Mouse (Mus musculus): ENCODE data around the gene Vmn1r29. TPM values are rescaled to one million over a fixed set of nuclear protein-coding genes. Genes with fewer than 3 reads are reported as not detected.

Gene Vmn1r29
- polyA plus RNA-seq (2015; fragmentation: Illumina TruSeq; extraction: RNeasy Lipid Tissue Mini Kit (QIAGEN cat#74804); ENCODE audit: insufficient read depth, low replicate concordance): not detected

GRCm38 (mm10) chr6:58301249-58301648 is at the start of gene Vmn1r29:
TSS of gene Vmn1r29 (plus strand) at chr6:58301549.

GRCm38 (mm10) chr6:58261737-58262136 is 39.6 kb upstream of the Vmn1r29 start, which contains the start of gene Vmn1r28:
TSS of gene Vmn1r28 (plus strand) at chr6:58262037.

Other genes with a start within 250 kb of the Vmn1r29 start
- not detected for gene Vmn1r27, start 82.7 kb upstream of the Vmn1r29 start, polyA plus RNA-seq (2015; fragmentation: Illumina TruSeq; extraction: RNeasy Lipid Tissue Mini Kit (QIAGEN cat#74804); ENCODE audit: insufficient read depth, low replicate concordance)
- not detected for gene Vmn1r28, start 39.5 kb upstream of the Vmn1r29 start, polyA plus RNA-seq (2015; fragmentation: Illumina TruSeq; extraction: RNeasy Lipid Tissue Mini Kit (QIAGEN cat#74804); ENCODE audit: insufficient read depth, low replicate concordance)
- not detected for gene Vmn1r30, start 141.8 kb downstream of the Vmn1r29 start, polyA plus RNA-seq (2015; fragmentation: Illumina TruSeq; extraction: RNeasy Lipid Tissue Mini Kit (QIAGEN cat#74804); ENCODE audit: insufficient read depth, low replicate concordance)
- gene Vmn1r31, start 173.8 kb downstream of the Vmn1r29 start, polyA plus RNA-seq (2015; fragmentation: Illumina TruSeq; extraction: RNeasy Lipid Tissue Mini Kit (QIAGEN cat#74804); ENCODE audit: insufficient read depth, low replicate concordance): not detected

Measured in spleen, adult 10 weeks (tissue).